Mouse (Mus musculus): Measurements from ENCODE around the gene Reln.

- TF ChIP-seq CTCF (IDR thresholded peaks at IDR 0.05; ENCODE audit: borderline replicate concordance, insufficient read depth, low read length): no peak
- TF ChIP-seq POLR2A (IDR thresholded peaks at IDR 0.05; ENCODE audit: low read depth, low read length): no peak
Measured at GRCm38 (mm10) chr5:22348412-22348811, 3.9 kb upstream of the Reln start.
